Mouse (Mus musculus) lung, postnatal 0 days (tissue): ENCODE measurements at regions not wholly inside any gene's neighbourhood (a gene's known extent, or its start where the extent isn't known, plus 50 kb on each side); places are given as distances from the start of the nearest gene placed in this dataset.

Experiments
- CTCF ChIP-seq: IDR thresholded peaks from 2 replicates; pipeline ENCODE4 v1.5.1; 2016; ENCODE audit warnings: antibody characterized with exemption, mild to moderate bottlenecking
- EP300 ChIP-seq: IDR thresholded peaks from 2 replicates; pipeline ENCODE4 v1.6.1; 2016; ENCODE audit warnings: antibody characterized with exemption, mild to moderate bottlenecking, control low read depth

- TF ChIP-seq CTCF: no peak
- TF ChIP-seq EP300: no peak
These were observed 109.2 kb downstream of the Kif26a start for GRCm38 (mm10) chr12:112255223-112255622.
